Mouse (Mus musculus) gastrocnemius, postnatal 4 days (tissue): ENCODE data around the gene Arid1b. TPM values are rescaled to one million over a fixed set of nuclear protein-coding genes. Genes with fewer than 3 reads are reported as not detected.

Experiments
- DNase-seq, 2 experiments: peaks; one replicate each; pipeline ENCODE4 v3.0.0; 2021 to 2022; ENCODE audit warnings: low spot score in 2 of 2, mixed read lengths in 2 of 2
- total RNA-seq, 2 experiments: library from RNA; stranded (reverse); gene quantifications; 2 replicates each; pipeline ENCODE4 v1.2.3; 2021

Gene Arid1b
- total RNA-seq, 2 experiments from 2014 or later = 52.9 to 53.0 TPM

DNA sequence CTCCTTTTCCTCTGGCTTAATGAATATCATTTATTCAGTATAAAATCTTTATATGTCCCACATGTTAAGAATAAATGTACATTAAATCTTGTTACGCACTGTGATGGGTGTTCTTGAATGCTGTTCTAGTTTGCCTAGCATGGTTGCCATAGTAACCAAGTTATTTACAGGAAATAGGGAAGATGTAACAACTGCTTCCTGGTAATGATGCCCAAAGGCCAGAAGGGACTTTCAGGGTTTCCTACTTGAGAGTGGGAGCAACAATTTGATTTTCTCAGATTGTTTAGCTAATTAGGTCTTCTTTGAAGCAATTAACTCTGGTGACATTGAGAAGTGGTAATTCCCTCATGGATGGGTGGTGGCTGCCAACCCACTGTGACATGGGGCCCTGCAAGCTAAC lies 350.3 kb downstream of the Arid1b start:
- DNase-seq = no peak

GRCm38 (mm10) chr17:5345810-5346209 lies 351.7 kb downstream of the Arid1b start:
- no peak for DNase-seq

GRCm38 (mm10) chr17:5352901-5353300 lies 358.8 kb downstream of the Arid1b start:
- DNase-seq = peak in 1 of 2 experiments; percentile 43

- DNase-seq = no peak
These were observed 366.6 kb downstream of the Arid1b start for GRCm38 (mm10) chr17:5360759-5361158.

GRCm38 (mm10) chr17:5365992-5366398 lies 371.9 kb downstream of the Arid1b start:
- no peak for DNase-seq

DNA sequence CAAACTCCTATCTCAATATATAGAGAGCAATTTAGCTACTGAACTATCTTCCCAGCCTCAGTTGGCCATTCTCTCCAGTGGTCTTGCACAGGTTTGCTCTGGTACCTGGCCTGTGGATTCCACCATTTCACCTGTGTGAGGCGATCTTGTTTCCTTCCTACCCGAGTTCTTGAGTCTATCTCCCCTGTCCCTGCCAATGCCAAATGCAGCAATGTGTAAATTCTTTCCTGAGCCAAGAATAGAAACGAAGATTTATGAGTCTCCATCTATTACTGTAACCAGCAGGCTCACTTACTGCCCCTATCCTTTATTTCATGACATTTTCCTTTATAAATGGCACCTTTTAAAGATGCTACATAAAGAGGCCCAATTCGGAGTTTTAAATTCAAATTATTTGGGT lies 376.9 kb downstream of the Arid1b start:
- no peak for DNase-seq

GRCm38 (mm10) chr17:5371521-5371920 lies 377.4 kb downstream of the Arid1b start:
- no peak for DNase-seq

DNA sequence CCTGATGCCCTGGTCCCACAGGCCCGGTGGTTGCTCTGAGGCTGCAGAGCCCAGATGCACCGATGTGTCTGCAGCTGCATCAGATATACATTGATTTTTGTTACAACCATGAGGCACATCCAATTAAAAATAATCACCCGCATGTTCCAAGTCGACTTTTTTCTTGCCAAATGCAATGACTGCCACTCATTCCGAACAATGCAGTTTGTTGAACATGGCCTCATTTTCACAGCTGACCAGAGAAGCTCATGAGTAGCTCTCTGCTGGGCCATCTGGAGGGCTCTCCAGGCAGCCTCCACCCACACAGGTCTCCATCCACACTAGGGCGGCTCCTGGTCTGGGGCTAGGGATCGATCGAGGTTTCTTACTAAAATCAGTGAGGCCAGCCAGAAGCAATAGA lies 378.8 kb downstream of the Arid1b start:
- no peak for DNase-seq

- DNase-seq = no peak
These were observed 383.2 kb downstream of the Arid1b start for GRCm38 (mm10) chr17:5377151-5377929.

- DNase-seq = no peak
These were observed 383.8 kb downstream of the Arid1b start for GRCm38 (mm10) chr17:5377930-5378310.

DNA sequence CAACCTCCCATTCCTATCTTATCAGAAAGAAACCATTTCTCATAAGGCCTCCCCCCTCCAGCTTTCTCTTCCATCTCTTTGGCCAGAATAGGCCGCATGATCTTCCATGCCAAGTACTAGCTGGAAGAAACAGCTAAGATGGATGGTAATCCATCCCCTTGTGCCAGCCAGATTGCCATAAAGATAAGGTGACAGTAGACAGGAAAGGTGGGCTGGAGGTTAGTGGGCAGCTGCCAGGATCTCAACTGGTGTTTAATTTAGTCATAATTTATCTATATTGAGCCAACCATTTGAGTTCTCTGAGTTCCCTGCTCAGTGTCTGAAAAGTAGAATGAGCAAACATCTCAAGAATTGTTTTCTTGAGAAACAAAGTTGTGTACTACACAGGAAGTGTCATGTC lies 391.6 kb downstream of the Arid1b start:
- DNase-seq = no peak

DNA sequence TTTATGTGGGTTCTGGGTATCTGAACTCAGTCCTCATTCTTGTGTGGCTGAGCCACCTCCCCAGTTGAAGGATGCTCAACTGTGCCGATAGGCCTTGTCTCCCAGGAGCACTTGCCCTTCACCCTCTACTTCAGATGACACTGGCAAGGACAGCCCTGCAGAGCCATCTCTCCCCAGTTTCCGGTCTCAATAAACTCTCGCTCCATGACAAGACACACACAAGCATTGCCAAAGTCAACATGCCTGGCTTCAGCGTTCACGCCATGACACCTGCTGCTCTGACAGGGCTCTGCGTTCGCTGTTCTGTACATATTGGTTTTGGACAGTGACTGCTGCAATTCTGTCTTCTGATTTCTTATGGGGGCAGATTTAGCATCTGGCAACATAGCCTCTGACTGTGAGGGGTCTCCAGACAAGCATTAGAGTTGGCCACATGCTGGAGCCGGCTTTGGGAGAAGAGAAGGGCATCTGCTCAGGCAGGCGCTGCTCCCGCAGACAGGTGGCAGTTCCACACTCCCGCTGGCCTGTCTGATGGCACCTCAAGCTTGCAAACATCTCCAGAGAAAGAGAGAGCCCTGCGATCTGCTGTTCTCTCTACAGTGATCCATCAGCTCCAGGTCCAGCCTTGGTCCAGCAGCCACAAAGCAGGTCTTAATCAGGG lies 392.9 kb downstream of the Arid1b start:
- DNase-seq = no peak

DNA sequence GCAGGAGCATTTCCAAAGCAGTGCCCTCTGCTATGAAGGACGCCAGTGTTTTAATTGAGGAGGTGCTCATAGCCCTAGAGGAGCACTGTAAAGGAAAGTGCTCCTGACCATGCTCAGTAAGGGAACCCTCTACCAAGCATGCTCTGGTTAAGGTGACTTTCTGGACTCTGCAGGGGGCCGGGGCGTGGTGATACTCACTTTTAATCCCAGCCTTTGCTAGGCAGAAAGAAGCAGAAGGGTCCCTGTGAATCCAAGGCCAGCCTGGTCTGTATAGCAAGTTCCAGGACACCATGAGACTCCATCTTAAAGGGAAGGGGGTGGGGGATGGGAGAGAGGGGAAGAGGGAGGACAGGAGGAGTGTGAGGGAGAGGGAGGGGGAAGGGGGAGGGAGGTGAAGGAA lies 394.2 kb downstream of the Arid1b start:
- DNase-seq = no peak

GRCm38 (mm10) chr17:5390682-5391081 lies 396.6 kb downstream of the Arid1b start:
- no peak for DNase-seq

- no peak for DNase-seq
These were observed 401.5 kb downstream of the Arid1b start for GRCm38 (mm10) chr17:5395454-5396205.

- no peak for DNase-seq
These were observed 402.1 kb downstream of the Arid1b start for GRCm38 (mm10) chr17:5396213-5396612.
